Mouse (Mus musculus): ENCODE data around the gene Ghrhr.

DNA sequence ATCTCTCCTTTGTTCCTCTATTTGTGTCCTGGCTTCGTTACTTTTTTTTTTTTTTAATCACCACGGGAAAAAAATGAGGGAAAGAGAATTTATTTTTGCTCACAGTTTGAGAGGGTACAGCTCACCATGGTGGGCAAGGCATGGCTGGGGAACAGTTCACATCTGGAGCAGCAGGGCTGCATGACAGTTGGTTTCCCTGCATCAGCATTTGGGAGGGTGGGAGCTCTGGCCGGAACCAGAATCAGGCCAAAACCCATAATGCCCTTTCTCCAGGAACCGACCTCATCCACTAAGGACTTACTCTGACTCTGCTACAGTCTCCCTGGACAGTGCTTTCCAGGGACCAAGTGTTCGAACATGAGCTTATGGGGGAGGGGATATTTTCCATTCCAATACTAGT lies 13.2 kb downstream of the Ghrhr start:
- TF ChIP-seq CTCF (IDR thresholded peaks at IDR 0.05; ENCODE audit: control insufficient read depth, insufficient read depth, low read length) (no peak), POLR2A (IDR thresholded peaks at IDR 0.05; ENCODE audit: borderline replicate concordance, control insufficient read depth, low read depth, low read length) (no peak)

Data from bone marrow, adult 2 months (tissue).